Mouse (Mus musculus) liver, embryonic 11.5 days (tissue): ENCODE measurements around the gene Agap1. TPM values are rescaled to one million over a fixed set of nuclear protein-coding genes. Genes with fewer than 3 reads are reported as not detected.
A peak's percentile ranks its signal among the peaks of the same experiment; 100 is the strongest.

Experiments
- ATAC-seq: fragments of 200-750 bp; cut with Nextera tagmentation; replicated peaks from 2 replicates; pipeline ENCODE4 v1.8.0; 2017; ENCODE audit warnings: moderate number of reproducible peaks, mild to moderate bottlenecking, moderate TSS enrichment, moderate library complexity; ENCODE audit not compliant: low FRiP score
- DNase-seq: peaks from one replicate; pipeline ENCODE4 v3.0.0-alpha.2; 2017; ENCODE audit warnings: low spot score
- H3K27ac ChIP-seq: fragments of 300-500 bp; sonication (generic); 2 replicates; pipeline ENCODE4 v1.5.1; 2014; ENCODE audit warnings: mild to moderate bottlenecking, low read depth, low read length, control low read depth
- H3K27me3 ChIP-seq: fragments of 300-500 bp; sonication (generic); replicated peaks from 2 replicates; pipeline ENCODE4 v1.6.1; 2014; ENCODE audit warnings: low read length, mixed read lengths; ENCODE audit not compliant: control insufficient read depth, insufficient read depth
- H3K36me3 ChIP-seq: fragments of 300-500 bp; sonication (generic); 2 replicates; pipeline ENCODE4 v1.6.1; 2014; ENCODE audit warnings: mild to moderate bottlenecking, low read length, moderate library complexity, mixed read lengths; ENCODE audit not compliant: control insufficient read depth, insufficient read depth
- H3K4me1 ChIP-seq: fragments of 300-500 bp; sonication (generic); replicated peaks from 2 replicates; pipeline ENCODE4 v1.6.1; 2014; ENCODE audit warnings: low read length, mixed read lengths; ENCODE audit not compliant: control insufficient read depth, insufficient read depth
- H3K4me2 ChIP-seq: fragments of 300-500 bp; sonication (generic); 2 replicates; pipeline ENCODE4 v1.6.1; 2014; ENCODE audit warnings: mild to moderate bottlenecking, control low read depth, moderate library complexity
- H3K4me3 ChIP-seq: fragments of 300-500 bp; sonication (generic); 2 replicates; pipeline ENCODE4 v1.5.1; 2014; ENCODE audit warnings: low read depth, low read length, control low read depth
- H3K9ac ChIP-seq: fragments of 300-500 bp; sonication (generic); 2 replicates; pipeline ENCODE4 v1.6.1; 2014; ENCODE audit warnings: low read depth, low read length, control low read depth
- H3K9me3 ChIP-seq: fragments of 300-500 bp; sonication (generic); 2 replicates; pipeline ENCODE4 v1.6.1; 2016; ENCODE audit warnings: low read length, inconsistent platforms, mixed read lengths; ENCODE audit not compliant: control insufficient read depth
- WGBS: fragments of 180-500 bp; shearing (Covaris S2); extraction: QIAGEN DNeasy Blood & Tissue Kit; methylation state at CpG from one replicate; pipeline ENCODE4 v1.1.7; 2014; 5-methylcytosine and 5-hydroxymethylcytosine counted together
- polyA plus RNA-seq: library from polyadenylated mRNA; unstranded; fragments of >200 nt; fragmentation: Nextera tagmentation; extraction: Ambion mirVana; gene quantifications from 2 replicates; pipeline ENCODE4 v1.2.1, GENCODE M21; 2014

The Agap1 gene
- polyA plus RNA-seq, 1 experiment from 2014 or later = 4.6 TPM

- Histone ChIP-seq H3K27ac (no peak overlapping the region), H3K9ac (no peak overlapping the region), H3K4me2 (no peak overlapping the region), H3K4me3 (no peak overlapping the region), H3K36me3 (no peaks in the 10 kb centered on the region), H3K27me3 (no peaks in the 10 kb centered on the region), H3K9me3 (no peaks in the 10 kb centered on the region), H3K4me1 (no peaks in the 10 kb centered on the region)
- ATAC-seq (no peak), DNase-seq (no peak)
- WGBS = 93% methylated on average over 6 of the region's 6 CpGs
Observed at GRCm38 (mm10) chr1:89736021-89736420, 281.4 kb downstream of the Agap1 start.

DNA sequence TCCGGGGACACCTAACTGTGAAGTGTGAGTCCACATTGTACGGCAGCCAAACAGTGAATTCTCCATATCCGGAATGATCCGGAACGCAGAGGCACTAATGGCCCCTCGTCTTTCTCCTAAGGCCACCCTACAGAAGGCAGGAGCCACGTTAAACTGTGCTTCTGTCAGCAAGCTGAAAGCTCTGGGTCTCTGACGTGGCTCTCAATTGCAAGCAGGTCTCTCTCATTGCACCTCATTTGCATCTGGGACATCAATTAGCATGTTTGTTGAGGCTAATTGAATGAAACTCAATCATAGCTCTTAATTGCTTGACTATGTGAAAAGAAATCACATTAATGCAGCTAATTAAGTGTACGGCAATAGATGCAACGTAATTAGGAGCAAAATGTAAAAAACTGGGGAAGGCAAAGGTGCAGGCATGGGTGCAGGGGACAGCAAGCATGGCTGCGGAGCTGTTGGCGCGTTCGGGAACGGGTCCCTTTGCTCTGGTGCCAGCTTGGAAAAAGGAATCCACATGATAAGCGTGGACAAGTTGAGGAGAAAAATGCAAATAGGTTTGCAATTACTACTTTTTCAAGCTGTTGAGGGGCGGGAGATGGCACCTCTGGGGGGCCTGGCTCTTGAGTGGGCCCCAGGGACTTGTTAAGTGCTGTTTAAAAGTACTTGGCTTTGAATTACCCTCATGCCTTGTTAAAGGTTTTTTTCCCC is 284.6 kb downstream of the Agap1 start:
- no peaks in the 10 kb centered on the region for H3K27me3 ChIP-seq
- no peaks in the 10 kb centered on the region for H3K4me1 ChIP-seq
- H3K9ac ChIP-seq = no peak overlapping the region
- no peak overlapping the region for H3K4me3 ChIP-seq
- no peak for DNase-seq
- no peak overlapping the region for H3K27ac ChIP-seq
- WGBS = 74% methylated on average over 17 of the region's 17 CpGs
- H3K4me2 ChIP-seq = no peak overlapping the region
- no peaks in the 10 kb centered on the region for H3K9me3 ChIP-seq
- no peak for ATAC-seq
- H3K36me3 ChIP-seq = no peaks in the 10 kb centered on the region

GRCm38 (mm10) chr1:89739775-89740099 is 285.1 kb downstream of the Agap1 start:
- 47% methylated on average over 3 of the region's 3 CpGs for WGBS
- DNase-seq = no peak

DNA sequence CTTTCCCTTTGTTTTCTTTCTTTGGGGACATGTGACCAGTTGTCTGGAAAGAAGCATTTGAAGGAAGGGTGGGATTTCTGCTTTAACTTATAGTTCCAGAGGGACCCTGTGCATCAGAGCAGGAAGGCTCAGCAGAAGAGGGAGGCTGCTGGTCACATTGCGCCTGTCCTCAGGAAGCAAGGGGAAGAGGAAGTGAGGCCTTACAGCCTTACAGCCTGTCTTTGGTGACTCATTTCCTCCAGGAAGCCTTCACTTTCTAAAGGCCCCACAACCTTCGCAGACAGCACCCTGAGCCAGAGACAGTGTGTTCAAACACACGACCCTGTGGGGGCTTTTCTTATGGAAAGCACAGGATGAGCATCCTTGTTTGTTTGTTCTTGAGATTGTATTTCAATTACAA is 287.8 kb downstream of the Agap1 start:
- Histone ChIP-seq H3K4me1 (no peaks in the 10 kb centered on the region), H3K4me3 (no peak overlapping the region), H3K9ac (no peak overlapping the region), H3K4me2 (no peak overlapping the region), H3K27ac (no peak overlapping the region), H3K36me3 (no peaks in the 10 kb centered on the region), H3K9me3 (no peaks in the 10 kb centered on the region), H3K27me3 (no peaks in the 10 kb centered on the region)
- ATAC-seq = no peak
- DNase-seq = no peak
- 51% methylated on average over 3 of the region's 3 CpGs for WGBS

More at GRCm38 (mm10) chr1:89739775-89740099, 285.1 kb downstream of the Agap1 start:
- no peak for ATAC-seq
- no peaks in the 10 kb centered on the region for H3K4me1 ChIP-seq
- H3K27ac ChIP-seq = no peak overlapping the region
- H3K9ac ChIP-seq = no peak overlapping the region
- no peak overlapping the region for H3K4me3 ChIP-seq
- H3K9me3 ChIP-seq = no peaks in the 10 kb centered on the region
- H3K4me2 ChIP-seq = no peak overlapping the region
- no peaks in the 10 kb centered on the region for H3K27me3 ChIP-seq
- H3K36me3 ChIP-seq = no peaks in the 10 kb centered on the region

DNA sequence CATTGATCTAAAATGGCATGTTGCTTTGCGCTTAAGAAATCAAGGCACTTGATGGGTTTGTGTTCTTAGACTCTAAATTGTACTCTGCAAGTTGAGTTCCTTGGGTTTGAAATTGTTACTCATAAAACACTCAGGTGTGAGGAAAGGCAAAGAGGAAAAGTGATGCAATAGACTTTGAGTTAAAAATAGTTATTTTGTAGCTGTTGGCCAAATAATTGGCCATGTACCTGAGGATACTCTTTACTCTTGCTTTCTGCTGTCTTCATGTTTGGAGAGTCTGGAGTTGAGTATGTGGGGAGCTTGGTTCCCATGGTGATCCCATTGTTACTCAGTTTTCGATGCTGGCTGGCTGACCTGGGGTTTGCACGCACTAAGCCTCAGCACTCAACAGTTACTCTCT is 291.6 kb downstream of the Agap1 start:
- H3K27me3 ChIP-seq = no peaks in the 10 kb centered on the region
- 72% methylated on average over 3 of the region's 3 CpGs for WGBS
- ATAC-seq (no peak), DNase-seq (no peak)
- no peak overlapping the region for H3K4me3 ChIP-seq
- H3K9me3 ChIP-seq = no peaks in the 10 kb centered on the region
- H3K27ac ChIP-seq = no peak overlapping the region
- peaks cover 8% of the 10 kb centered on the region for H3K4me1 ChIP-seq
- no peak overlapping the region for H3K9ac ChIP-seq
- no peaks in the 10 kb centered on the region for H3K36me3 ChIP-seq
- H3K4me2 ChIP-seq = no peak overlapping the region

GRCm38 (mm10) chr1:89749666-89750065 is 295.1 kb downstream of the Agap1 start:
- no peaks in the 10 kb centered on the region for H3K36me3 ChIP-seq
- no peaks in the 10 kb centered on the region for H3K9me3 ChIP-seq
- H3K27ac ChIP-seq = no peak overlapping the region
- DNase-seq (no peak), ATAC-seq (no peak)
- H3K4me1 ChIP-seq = peaks cover 8% of the 10 kb centered on the region
- H3K27me3 ChIP-seq = no peaks in the 10 kb centered on the region
- H3K4me3 ChIP-seq = no peak overlapping the region
- H3K9ac ChIP-seq = no peak overlapping the region
- H3K4me2 ChIP-seq = no peak overlapping the region

DNA sequence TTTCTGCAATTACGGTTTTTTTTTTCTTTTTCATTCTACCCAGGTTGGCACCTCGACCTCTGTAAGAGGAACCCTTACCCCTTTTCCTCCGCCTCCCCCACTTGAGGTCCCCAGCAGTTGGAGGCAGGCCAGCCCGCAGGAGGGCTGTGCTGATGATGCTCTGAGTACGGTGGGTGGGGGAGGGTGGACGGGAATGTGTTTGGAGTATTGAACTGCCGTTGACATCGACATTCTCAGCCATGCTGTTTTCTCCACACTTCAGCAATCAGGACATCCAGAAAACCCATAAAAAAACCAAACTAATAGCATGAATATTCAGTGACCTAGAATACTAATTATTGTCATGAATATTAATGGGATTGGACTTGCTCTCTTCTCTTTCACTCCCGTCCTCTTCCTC is 295.9 kb downstream of the Agap1 start:
- 42% methylated on average over 9 of the region's 9 CpGs for WGBS
- Histone ChIP-seq H3K4me3 (no peak overlapping the region), H3K27ac (no peak overlapping the region), H3K36me3 (no peaks in the 10 kb centered on the region), H3K4me1 (peaks cover 8% of the 10 kb centered on the region), H3K9ac (no peak overlapping the region), H3K9me3 (no peaks in the 10 kb centered on the region), H3K4me2 (peak overlapping the region; percentile 34), H3K27me3 (no peaks in the 10 kb centered on the region)
- ATAC-seq = no peak
- DNase-seq = no peak

DNA sequence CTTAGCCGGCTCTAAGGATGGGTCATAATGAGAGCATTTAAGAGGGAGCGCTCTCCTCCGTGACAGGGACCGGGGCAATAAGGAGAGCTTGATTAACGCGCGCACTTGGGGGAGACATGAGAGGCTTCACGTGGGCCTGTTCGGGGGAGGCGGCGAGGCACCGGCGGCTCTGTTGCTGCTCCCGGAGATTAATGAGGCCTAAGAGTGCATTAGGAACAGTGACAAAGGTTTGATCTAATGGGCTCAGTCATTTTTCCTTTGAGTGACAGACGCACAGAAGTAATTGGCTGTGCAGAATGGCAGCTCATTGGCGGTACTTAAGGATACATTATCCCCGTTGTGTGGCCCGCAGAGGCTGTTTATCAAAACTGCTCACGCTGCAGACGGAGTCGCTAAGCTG is 296.3 kb downstream of the Agap1 start:
- 45% methylated on average over 21 of the region's 21 CpGs for WGBS
- H3K36me3 ChIP-seq = no peaks in the 10 kb centered on the region
- H3K9ac ChIP-seq = no peak overlapping the region
- ATAC-seq (no peak), DNase-seq (no peak)
- no peak overlapping the region for H3K27ac ChIP-seq
- H3K9me3 ChIP-seq = no peaks in the 10 kb centered on the region
- no peak overlapping the region for H3K4me3 ChIP-seq
- H3K4me2 ChIP-seq = peak overlapping the region; percentile 34
- peaks cover 8% of the 10 kb centered on the region for H3K4me1 ChIP-seq
- H3K27me3 ChIP-seq = no peaks in the 10 kb centered on the region

DNA sequence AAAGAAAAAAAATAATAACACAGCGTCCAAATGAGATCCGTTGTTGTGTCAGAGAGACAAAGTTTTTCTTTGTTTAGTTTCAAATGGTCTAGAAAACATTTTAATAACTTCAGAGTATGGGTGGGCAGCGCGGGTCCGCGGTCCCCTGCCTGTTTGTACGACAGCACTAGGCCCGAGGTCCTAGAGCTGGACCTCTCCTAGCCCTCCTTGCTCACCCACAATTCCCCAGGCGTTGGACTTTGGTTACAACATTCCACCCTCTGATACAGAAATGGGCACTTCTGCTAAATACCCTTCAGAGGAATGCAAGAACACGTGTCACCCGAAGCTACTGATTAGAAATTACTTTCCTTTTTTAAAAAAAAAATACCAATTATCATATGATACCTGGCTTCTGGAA is 296.7 kb downstream of the Agap1 start:
- no peak overlapping the region for H3K4me3 ChIP-seq
- H3K9ac ChIP-seq = no peak overlapping the region
- DNase-seq = no peak
- 79% methylated on average over 11 of the region's 11 CpGs for WGBS
- no peak overlapping the region for H3K27ac ChIP-seq
- no peaks in the 10 kb centered on the region for H3K36me3 ChIP-seq
- H3K4me2 ChIP-seq = no peak overlapping the region
- no peak for ATAC-seq
- peaks cover 8% of the 10 kb centered on the region for H3K4me1 ChIP-seq
- no peaks in the 10 kb centered on the region for H3K9me3 ChIP-seq
- no peaks in the 10 kb centered on the region for H3K27me3 ChIP-seq
